In genomic region chr7:45232716-45233465, GRCm38 (mm10) we compare ENCODE assay signal across 13 mouse cellular contexts. TPM values are rescaled to one million over a fixed set of nuclear protein-coding genes. Genes with fewer than 3 reads are reported as not detected.
DNase-seq lines count a peak whose midpoint lies in the region; ATAC-seq and TF ChIP-seq lines count a peak whose summit lies in the region.
"Had no signal": no experiment of that assay in that cellular context is flagged by ENCODE, and none has a peak within 500 bp of the region (broad histone marks: within the 10 kb centered on the region; RNA-seq: fewer than 3 reads in every experiment).

No protein-coding gene starts in this region.

- no peaks in the 10 kb centered on the region for H3K27me3 ChIP-seq in spleen, adult 2 months (ENCODE audit: control insufficient read depth, insufficient read depth, low read length)
- peaks cover 33% of the 10 kb centered on the region for H3K27me3 ChIP-seq in hindbrain, embryonic 13.5 days

- peaks cover 41% of the 10 kb centered on the region for H3K4me1 ChIP-seq in spleen, adult 2 months (ENCODE audit: control insufficient read depth, insufficient read depth, insufficient read length)
- peaks cover 31% of the 10 kb centered on the region for H3K4me1 ChIP-seq in hindbrain, embryonic 13.5 days (replicated peaks)

- no peak overlapping the region for H3K4me3 ChIP-seq in spleen, adult 2 months (ENCODE audit: extremely low read depth, insufficient read depth, insufficient read length)
- H3K4me3 ChIP-seq in hindbrain, embryonic 13.5 days: no peak overlapping the region
- H3K4me3 ChIP-seq: embryonic facial prominence, embryonic 12.5 days had no signal

- DNase-seq in layer of hippocampus, adult 11-12 months (ENCODE audit: low spot score): peak; percentile 21
- DNase-seq in layer of hippocampus, postnatal 10 days (ENCODE audit: low spot score in 2 of 2): no peak
- no peak for DNase-seq in spleen, adult 2 months (ENCODE audit: low read depth in 1 of 2, low spot score in 2 of 2)
- DNase-seq in spleen, postnatal 36 days (ENCODE audit: low spot score in 2 of 2): no peak
- peak; percentile 76 for DNase-seq in telencephalon, adult 2 months (ENCODE audit: low read depth, low spot score)
- no peak for DNase-seq in gastrocnemius, postnatal 10 days
- DNase-seq: cerebellum, adult 8-10 months; thymus, postnatal 14 days had no signal

- WGBS in spleen, adult 2 months: 63% methylated on average over 13 of the region's 13 CpGs
- 73% methylated on average over 13 of the region's 13 CpGs for WGBS in hindbrain, embryonic 13.5 days

- no peaks in the 10 kb centered on the region for H3K9me3 ChIP-seq in hindbrain, embryonic 13.5 days
- H3K9me3 ChIP-seq: embryonic facial prominence, embryonic 12.5 days had no signal

- no peak for TF ChIP-seq CTCF in spleen, adult 2 months (IDR thresholded peaks at IDR 0.05; ENCODE audit: extremely low read depth, insufficient read depth, insufficient read length, insufficient replicate concordance)

- TF ChIP-seq POLR2A in spleen, adult 2 months (IDR thresholded peaks at IDR 0.05; ENCODE audit: low read depth, low read length): no peak

- peak overlapping the region; percentile 40 for H3K27ac ChIP-seq in spleen, adult 2 months (ENCODE audit: insufficient read depth, low read length)
- no peak overlapping the region for H3K27ac ChIP-seq in hindbrain, embryonic 13.5 days
- H3K27ac ChIP-seq: liver, embryonic 14.5 days had no signal

- peaks cover 31% of the 10 kb centered on the region for H3K36me3 ChIP-seq in spleen, adult 2 months (ENCODE audit: control insufficient read depth, insufficient read depth, low read length)
- peaks cover 39% of the 10 kb centered on the region for H3K36me3 ChIP-seq in hindbrain, embryonic 13.5 days

- no peak for ATAC-seq in hindbrain, embryonic 13.5 days (ENCODE audit: low FRiP score)
- no peak for ATAC-seq in granulocyte monocyte progenitor cell, adult 5-6 weeks (replicated peaks; ENCODE audit: poor library complexity, severe bottlenecking)
- ATAC-seq: intestine, embryonic 16.5 days had no signal

- H3K9ac ChIP-seq in hindbrain, embryonic 13.5 days: peak overlapping the region; percentile 13; the same call in 1 of the 2 replicates
- H3K9ac ChIP-seq: embryonic facial prominence, embryonic 12.5 days; liver, embryonic 14.5 days had no signal

- H3K4me2 ChIP-seq in hindbrain, embryonic 13.5 days: no peak overlapping the region

RNA-seq across cellular contexts. Expression of gene Cd37, which starts 6.0 kb away (rescaled TPM):
- 1 to 10 TPM; 4.6 to 5.0 TPM for total RNA-seq in layer of hippocampus, postnatal 10 days (2021)
- 1,116 and 1,582 TPM in 2 replicates for polyA plus RNA-seq in spleen, adult 2 months (2012; rRNA removed)
- 0.96 and 1.7 TPM in 2 replicates for polyA plus RNA-seq in hindbrain, embryonic 13.5 days (2015; fragmentation: Nextera tagmentation; extraction: Ambion mirVana)
- total RNA-seq in granulocyte monocyte progenitor cell, adult 5-6 weeks (2014; fragmentation: Nextera tagmentation): 104 and 177 TPM in 2 replicates
- 59.5 and 69.2 TPM in 2 replicates for total RNA-seq in granulocyte monocyte progenitor cell, adult 5-6 weeks (2017)
- total RNA-seq in gastrocnemius, postnatal 10 days (2021): 1 to 10 TPM; 1.8 to 3.4 TPM

RNA-seq across cellular contexts. Expression of gene Slc6a16, which starts 8.0 kb away (rescaled TPM):
- total RNA-seq in layer of hippocampus, postnatal 10 days (2021): 1 to 10 TPM; 1.0 to 1.2 TPM
- not detected in 2 replicates for polyA plus RNA-seq in spleen, adult 2 months (2012; rRNA removed)
- 0.18 and 0.38 TPM in 2 replicates for polyA plus RNA-seq in hindbrain, embryonic 13.5 days (2015; fragmentation: Nextera tagmentation; extraction: Ambion mirVana)
- total RNA-seq in granulocyte monocyte progenitor cell, adult 5-6 weeks (2014; fragmentation: Nextera tagmentation): not detected in 2 replicates
- not detected in 2 replicates for total RNA-seq in granulocyte monocyte progenitor cell, adult 5-6 weeks (2017)
- total RNA-seq in gastrocnemius, postnatal 10 days (2021): not detected
- polyA plus RNA-seq: intestine, embryonic 16.5 days had no signal

RNA-seq across cellular contexts. Expression of gene Tead2, which starts 17.3 kb away (rescaled TPM):
- 10 to 100 TPM; 12.5 to 13.7 TPM for total RNA-seq in layer of hippocampus, postnatal 10 days (2021)
- polyA plus RNA-seq in spleen, adult 2 months (2012; rRNA removed): 10.6 and 12.1 TPM in 2 replicates
- polyA plus RNA-seq in hindbrain, embryonic 13.5 days (2015; fragmentation: Nextera tagmentation; extraction: Ambion mirVana): 78.6 and 79.2 TPM in 2 replicates
- total RNA-seq in granulocyte monocyte progenitor cell, adult 5-6 weeks (2014; fragmentation: Nextera tagmentation): 0.62 TPM in 1 of 2 replicates, not detected in the other
- total RNA-seq in granulocyte monocyte progenitor cell, adult 5-6 weeks (2017): not detected in 2 replicates
- total RNA-seq in gastrocnemius, postnatal 10 days (2021): 10 to 100 TPM; 15.6 to 25.9 TPM

RNA-seq across cellular contexts. Expression of gene Dkkl1, which starts 20.9 kb away (rescaled TPM):
- 10 to 100 TPM in 1 of 2 experiments, 1 to 10 TPM in 1; 8.3 to 10.7 TPM for total RNA-seq in layer of hippocampus, postnatal 10 days (2021)
- 2.1 and 2.8 TPM in 2 replicates for polyA plus RNA-seq in spleen, adult 2 months (2012; rRNA removed)
- polyA plus RNA-seq in hindbrain, embryonic 13.5 days (2015; fragmentation: Nextera tagmentation; extraction: Ambion mirVana): 5.6 and 5.7 TPM in 2 replicates
- 2.3 and 9.5 TPM in 2 replicates for total RNA-seq in granulocyte monocyte progenitor cell, adult 5-6 weeks (2014; fragmentation: Nextera tagmentation)
- 0.77 TPM in 1 of 2 replicates, not detected in the other for total RNA-seq in granulocyte monocyte progenitor cell, adult 5-6 weeks (2017)
- total RNA-seq in gastrocnemius, postnatal 10 days (2021): not detected

RNA-seq across cellular contexts. Expression of gene Ccdc155, which starts 28.2 kb away (rescaled TPM):
- 1 to 10 TPM; 2.2 to 2.9 TPM for total RNA-seq in layer of hippocampus, postnatal 10 days (2021)
- 0.16 and 0.20 TPM in 2 replicates for polyA plus RNA-seq in spleen, adult 2 months (2012; rRNA removed)
- 0.49 and 0.54 TPM in 2 replicates for polyA plus RNA-seq in hindbrain, embryonic 13.5 days (2015; fragmentation: Nextera tagmentation; extraction: Ambion mirVana)
- total RNA-seq in granulocyte monocyte progenitor cell, adult 5-6 weeks (2014; fragmentation: Nextera tagmentation): not detected in 2 replicates
- 0.26 and 0.67 TPM in 2 replicates for total RNA-seq in granulocyte monocyte progenitor cell, adult 5-6 weeks (2017)
- 1 to 10 TPM; 2.5 to 2.8 TPM for total RNA-seq in gastrocnemius, postnatal 10 days (2021)

Comparison
In these comparisons a context has a peak if more than half of its experiments do, and no peak if none do; other contexts are left out.
1. DNase-seq: peak in layer of hippocampus, adult 11-12 months (single experiment) and telencephalon, adult 2 months (single experiment); none in layer of hippocampus, postnatal 10 days (0 of 2), spleen, adult 2 months (0 of 2), spleen, postnatal 36 days (0 of 2) and gastrocnemius, postnatal 10 days (single experiment).
2. RNA of gene Cd37, which starts 6.0 kb away (total RNA-seq): 59.5 to 177 TPM in granulocyte monocyte progenitor cell, adult 5-6 weeks; 4.6 to 5.0 TPM in layer of hippocampus, postnatal 10 days and 1.8 to 3.4 TPM in gastrocnemius, postnatal 10 days; every median in the first group is over 10 times any median in the second.
3. RNA of gene Tead2, which starts 17.3 kb away (total RNA-seq): 15.6 to 25.9 TPM in gastrocnemius, postnatal 10 days and 12.5 to 13.7 TPM in layer of hippocampus, postnatal 10 days; 0.62 TPM in granulocyte monocyte progenitor cell, adult 5-6 weeks; every median in the first group is over 4 times any median in the second.